Mouse (Mus musculus): ENCODE results near the gene Mitd1. TPM values are rescaled to one million over a fixed set of nuclear protein-coding genes. Genes with fewer than 3 reads are reported as not detected.

Gene Mitd1
- total RNA-seq, 2 experiments from 2014 or later, result 3.4 to 4.9 TPM

DNA sequence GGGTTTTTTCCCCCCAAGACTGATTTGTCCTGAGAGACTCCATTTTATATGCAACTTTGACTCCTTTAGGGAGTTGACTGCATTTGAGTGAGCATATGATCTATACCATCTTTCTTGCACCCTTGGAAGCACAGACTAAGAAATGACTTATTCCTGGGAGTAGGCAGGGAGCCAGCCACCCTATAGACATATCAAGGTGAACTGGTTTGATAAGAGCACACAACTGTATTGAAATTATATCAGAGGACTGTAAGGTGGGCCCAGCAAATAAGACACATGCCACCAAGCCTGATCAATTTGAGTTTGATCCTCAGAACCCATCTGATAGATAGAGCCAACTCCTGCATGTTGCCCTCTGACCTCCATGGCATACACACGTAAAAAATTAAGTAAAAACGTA is 20.8 kb downstream of the Mitd1 start:
- intact Hi-C loops (cut with DNase I), result loop anchor here (10.0 kb wide), 2 partner anchors 435 to 1805 kb away; partner anchors contain the start of genes Coa5, Hs6st1 and Unc50
- DNase-seq, result no peak

DNA sequence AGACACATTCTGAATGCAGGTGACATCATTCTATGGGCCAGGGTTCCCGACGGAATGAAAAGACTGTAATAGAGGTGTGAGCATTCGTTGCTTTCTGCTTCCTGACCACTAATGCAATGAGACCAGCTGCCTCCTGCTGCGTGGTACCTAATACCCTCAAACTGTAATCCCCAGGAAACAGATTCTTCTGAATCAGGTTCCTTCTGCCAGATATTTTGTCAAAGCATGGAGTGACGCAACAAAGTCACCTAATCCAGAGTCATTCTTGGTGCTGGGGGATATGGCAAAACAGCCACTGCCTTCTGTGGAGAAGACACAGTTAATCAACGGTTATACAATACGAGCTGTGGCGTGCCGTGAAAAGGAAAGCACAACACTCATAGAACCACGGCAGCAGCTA is 21.6 kb downstream of the Mitd1 start:
- intact Hi-C loops (cut with DNase I), result loop anchor here (10.0 kb wide), 2 partner anchors 434 to 1804 kb away; partner anchors contain the start of genes Coa5, Hs6st1 and Unc50
- DNase-seq, result no peak

DNA sequence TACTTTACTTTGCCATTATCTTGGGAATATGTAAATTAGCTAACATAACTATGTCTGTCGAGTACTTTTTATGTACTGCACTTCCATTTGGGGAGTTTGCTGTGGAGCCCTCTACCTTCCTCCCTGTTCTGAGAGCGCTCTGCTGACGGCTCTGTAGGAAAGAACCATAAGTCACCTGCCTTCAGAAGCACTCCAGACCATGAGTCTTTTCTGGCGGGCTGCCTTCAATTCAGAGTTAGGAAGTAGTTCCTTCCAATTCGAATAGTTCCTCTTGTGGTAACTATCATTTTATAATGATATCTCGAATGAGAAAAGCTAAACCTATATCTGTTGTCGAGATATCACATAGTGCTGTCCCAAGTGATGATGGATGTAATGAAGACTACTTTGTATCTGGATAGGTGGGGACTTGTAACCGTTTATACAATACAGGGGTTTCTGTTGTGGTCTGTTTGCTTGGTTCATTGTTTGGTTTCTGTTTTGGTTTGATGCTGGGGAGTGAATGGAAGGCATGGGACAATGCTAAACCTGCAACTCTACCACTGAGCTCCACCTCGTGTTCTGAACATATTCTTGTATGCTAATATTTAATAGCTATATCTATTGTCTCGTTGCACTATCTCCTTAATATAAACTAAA is 22.4 kb downstream of the Mitd1 start:
- intact Hi-C loops (cut with DNase I), result loop anchor here (10.0 kb wide), 2 partner anchors 433 to 1803 kb away; partner anchors contain the start of genes Coa5, Hs6st1 and Unc50
- no peak for DNase-seq

DNA sequence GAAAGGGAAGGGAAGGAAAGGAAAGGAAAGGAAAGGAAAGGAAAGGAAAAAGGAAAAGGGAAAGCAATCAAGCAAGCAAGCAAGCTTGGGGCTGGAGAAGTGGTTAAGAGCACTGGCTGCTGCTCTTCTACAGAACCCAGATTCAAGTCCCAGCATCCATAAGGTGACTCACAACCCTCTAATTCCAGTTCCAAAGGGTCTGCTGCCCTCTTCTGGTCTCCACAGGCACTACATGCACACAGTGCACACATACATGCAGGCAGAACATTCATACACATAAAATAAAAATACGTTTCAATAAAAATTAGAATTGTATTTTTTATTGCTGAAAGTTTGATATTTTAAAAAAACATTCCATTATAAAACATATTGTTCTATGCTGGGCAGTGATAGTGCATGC is 23.2 kb downstream of the Mitd1 start:
- peak in 1 of 2 experiments; percentile 44 for DNase-seq
- intact Hi-C loops (cut with DNase I), result loop anchor here (10.0 kb wide), 2 partner anchors 432 to 1802 kb away; partner anchors contain the start of genes Coa5, Hs6st1 and Unc50

DNA sequence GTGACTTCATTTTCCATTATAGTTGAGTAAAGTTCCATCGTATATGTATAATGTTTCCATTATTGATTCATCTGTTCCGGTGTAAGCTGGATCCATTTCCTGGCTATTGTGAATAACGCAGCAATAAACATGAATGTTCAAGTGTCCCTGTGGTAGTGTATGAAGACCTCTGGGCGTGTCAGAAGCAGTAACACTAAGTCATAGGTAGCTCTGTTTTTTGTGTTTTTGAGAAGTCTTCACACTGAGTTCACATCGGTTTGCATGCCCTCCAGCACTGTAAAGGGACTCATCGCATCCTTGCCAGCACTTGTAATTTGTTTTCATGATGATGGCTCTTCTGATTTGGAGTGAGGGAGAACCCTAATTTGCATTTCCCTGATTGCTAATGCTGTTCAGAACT is 23.9 kb downstream of the Mitd1 start, which contains the start of gene Tsga10:
TSS of gene Tsga10 (minus strand) at position 144 of the 400 bp plus-strand sequence.
- no peak for DNase-seq
- intact Hi-C loops (cut with DNase I), result loop anchor here (1.0 to 10.0 kb wide), 3 partner anchors 187 to 1801 kb away; partner anchors contain the start of genes Coa5, Hs6st1 and Unc50

DNA sequence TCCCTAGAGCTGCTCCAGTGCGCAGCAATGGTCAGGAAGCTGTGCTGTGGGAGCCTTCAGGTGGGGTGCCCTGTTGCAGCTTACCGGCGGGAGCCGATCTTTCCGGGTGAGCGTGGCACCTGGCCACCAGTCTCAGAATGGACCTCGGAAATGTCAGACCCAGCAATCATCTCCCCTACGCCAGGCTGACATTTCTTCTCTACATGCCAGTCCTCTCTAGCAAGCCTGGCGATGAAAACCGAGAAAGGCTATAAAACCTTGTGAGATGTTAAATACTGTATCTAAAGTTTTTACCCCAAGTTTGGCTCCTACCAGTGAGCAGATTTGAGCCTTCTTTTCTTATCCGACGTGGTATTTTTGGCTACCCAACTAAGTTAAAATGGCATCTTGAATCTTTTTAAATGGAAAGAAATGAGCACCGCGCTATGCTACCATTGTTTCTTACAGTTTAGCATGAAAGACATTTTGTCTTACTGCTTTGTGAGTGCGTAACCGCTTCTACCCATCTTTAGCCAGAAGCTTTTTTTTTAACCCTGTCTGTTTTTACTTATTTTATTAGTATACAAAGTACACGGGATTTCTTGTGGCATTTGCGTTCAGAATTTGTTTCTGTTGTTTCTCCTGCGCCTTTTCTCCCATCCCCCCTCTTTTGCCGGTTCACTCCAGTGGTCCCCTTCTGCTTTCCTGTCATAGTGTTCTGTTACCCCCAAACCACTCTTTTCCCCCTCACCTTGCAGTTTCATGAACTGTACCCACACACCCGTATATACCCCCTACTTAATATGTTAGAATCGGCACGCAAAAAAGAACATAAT is 24.6 kb downstream of the Mitd1 start:
- intact Hi-C loops (cut with DNase I), result loop anchor here (1.0 to 10.0 kb wide), 4 partner anchors 25 to 1801 kb away; partner anchors contain the start of genes Coa5, Hs6st1, Mitd1 and Mrpl30
- no peak for DNase-seq

DNA sequence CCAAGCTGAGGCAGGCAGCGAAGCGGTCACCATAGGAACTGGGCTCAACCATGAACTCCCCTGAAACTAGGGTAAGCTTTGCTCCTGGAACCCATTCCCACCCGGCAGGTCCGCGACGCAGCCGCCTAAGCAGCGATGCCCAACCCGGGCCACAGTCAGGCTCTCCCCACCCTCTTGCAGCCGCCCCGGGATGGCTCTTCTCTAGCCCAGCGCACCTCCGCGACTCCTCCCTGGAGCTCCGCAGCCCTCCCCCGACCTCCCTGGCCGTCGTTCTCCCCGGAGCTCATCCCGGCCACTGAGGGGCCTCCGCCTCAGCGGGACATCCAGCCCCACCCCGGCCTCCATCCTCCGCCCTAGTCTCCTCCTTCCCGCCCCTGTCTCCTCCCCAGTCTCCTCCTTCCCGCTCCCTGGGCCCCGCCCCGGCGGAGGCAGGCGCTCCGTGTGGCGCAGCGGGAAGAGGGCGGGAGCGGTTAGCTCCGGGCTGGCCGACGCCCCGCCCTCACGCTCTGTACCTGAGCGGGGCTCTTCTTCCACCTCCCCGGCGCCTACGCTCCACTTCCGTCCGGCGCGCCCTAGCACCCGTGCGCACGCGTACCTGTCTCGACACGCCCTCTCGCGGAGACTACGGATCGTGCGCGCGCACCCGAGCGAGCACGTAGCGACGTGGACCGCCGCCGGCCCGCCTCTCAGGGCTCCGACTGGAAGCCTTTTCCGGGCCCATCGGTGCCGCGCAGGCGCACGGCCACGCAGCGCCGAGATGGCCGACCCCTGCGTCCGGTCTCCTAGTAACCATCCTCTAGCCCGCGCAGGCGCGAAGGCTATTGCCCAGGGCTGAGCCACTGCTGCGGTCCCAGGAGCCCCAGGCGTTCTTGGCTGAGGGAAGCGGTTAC is 25.5 kb downstream of the Mitd1 start:
- intact Hi-C loops (cut with DNase I), result loop anchor here (1.0 to 10.0 kb wide), 3 partner anchors 26 to 1800 kb away; partner anchors contain the start of genes Coa5, Hs6st1, Mitd1 and Mrpl30
- DNase-seq, result peak; percentile 99

DNA sequence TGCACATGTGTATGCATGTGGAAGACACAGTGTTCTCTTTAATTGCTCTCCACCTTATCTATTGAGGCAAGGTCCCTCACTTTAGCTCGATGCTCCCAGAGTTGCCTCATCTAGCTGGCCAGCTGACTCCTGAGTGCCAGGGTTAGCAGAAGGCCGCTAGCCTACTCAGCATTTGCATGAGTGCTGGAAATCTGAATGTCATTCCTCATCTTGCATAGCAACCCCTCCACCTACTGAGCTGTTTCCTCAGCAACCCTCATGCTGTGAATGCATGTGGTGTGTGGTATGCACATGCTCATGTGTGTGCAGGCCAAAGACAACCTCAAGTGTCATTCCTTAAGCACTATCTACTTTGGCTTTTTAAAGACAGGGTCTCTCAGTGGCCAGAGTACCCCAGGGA is 39.5 kb downstream of the Mitd1 start:
- intact Hi-C loops (cut with DNase I), result no loop called here
- DNase-seq, result no peak

DNA sequence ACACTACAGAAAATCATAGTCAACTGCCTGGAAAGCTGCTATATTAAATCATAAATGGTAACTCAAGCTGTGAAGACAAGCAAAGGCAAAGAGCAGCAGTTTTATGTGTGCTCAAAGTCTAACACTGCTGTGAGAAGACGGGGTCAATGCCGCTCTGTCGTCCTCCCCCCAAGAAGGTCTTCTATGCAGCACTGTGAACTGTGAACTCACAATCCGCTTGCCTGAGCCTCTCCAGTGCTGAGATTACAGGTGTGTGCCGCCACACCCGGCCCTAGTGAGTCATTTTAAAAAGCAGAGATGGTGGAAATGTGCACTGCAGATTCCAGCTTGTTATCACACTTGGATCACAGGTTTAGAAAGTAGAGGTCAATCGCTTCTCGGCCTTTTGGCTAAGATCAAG is 43.3 kb downstream of the Mitd1 start:
- intact Hi-C loops (cut with DNase I), result no loop called here
- DNase-seq, result no peak

DNA sequence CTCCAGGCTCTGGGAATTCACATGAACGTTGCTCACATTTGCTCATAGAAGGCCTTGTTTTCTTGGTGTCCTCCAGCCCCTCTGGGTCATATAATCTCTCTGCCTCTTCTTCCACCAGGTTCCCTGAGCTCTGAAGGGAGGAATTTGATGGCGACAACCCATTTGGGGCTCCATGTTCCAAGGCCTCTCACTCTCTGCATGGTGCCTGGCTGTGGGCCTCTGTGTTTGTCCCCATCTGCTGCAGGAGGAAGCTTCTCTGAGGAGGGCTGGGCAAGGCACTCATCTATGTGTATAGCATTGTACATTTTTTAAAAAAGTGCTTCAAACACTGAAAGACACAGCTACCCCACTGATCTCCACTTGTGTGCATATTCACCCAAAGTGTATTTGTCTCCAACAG is 58.5 kb downstream of the Mitd1 start:
- intact Hi-C loops (cut with DNase I), result no loop called here
- no peak for DNase-seq

Other genes starting within 250 kb of the Mitd1 start
- gene 2010300C02Rik, start 170.3 kb downstream of the Mitd1 start, total RNA-seq (2021), result under 1 TPM; 0.94 to 0.98 TPM
- gene Tsga10, start 24.0 kb downstream of the Mitd1 start, total RNA-seq (2021), result 1 to 10 TPM; 3.8 to 3.9 TPM
- gene Lipt1, start 18.7 kb downstream of the Mitd1 start, total RNA-seq (2021), result 10 to 100 TPM; 12.2 to 12.3 TPM
- gene Mrpl30, start 66 bp upstream of the Mitd1 start, total RNA-seq (2021), result 100 to 1,000 TPM; 396 to 431 TPM
- not detected for gene Lyg2, start 26.1 kb upstream of the Mitd1 start, total RNA-seq (2021)
- gene Lyg1, start 67.3 kb upstream of the Mitd1 start, total RNA-seq (2021), result not detected
- 10 to 100 TPM; 46.8 to 54.5 TPM for gene Txndc9, start 107.5 kb upstream of the Mitd1 start, total RNA-seq (2021)
- gene Eif5b, start 107.6 kb upstream of the Mitd1 start, total RNA-seq (2021), result 10 to 100 TPM; 46.6 to 47.1 TPM
- 10 to 100 TPM; 14.9 to 17.1 TPM for gene Rev1, start 239.4 kb upstream of the Mitd1 start, total RNA-seq (2021)

Measured in heart, postnatal 36 days (tissue).